Mouse (Mus musculus) megakaryocyte-erythroid progenitor cell, adult 5-6 weeks (primary cell): ENCODE results near the gene Cisd3. TPM values are rescaled to one million over a fixed set of nuclear protein-coding genes. Genes with fewer than 3 reads are reported as not detected.

Experiments used
- ATAC-seq: replicated peaks from 2 replicates; pipeline ENCODE4 v1.8.0; 2016; ENCODE audit warnings: mild to moderate bottlenecking, inconsistent platforms; ENCODE audit not compliant: severe bottlenecking, poor library complexity, low FRiP score, low TSS enrichment
- total RNA-seq, 2 experiments: library from RNA; stranded (forward) in 1 of 2; stranded (reverse) in 1 of 2; fragments of 200-1000, 215-1000 nt in 1 of 2; fragments of >200 nt in 1 of 2; fragmentation: Nextera tagmentation in 1 of 2; gene quantifications; 2 replicates each; pipeline ENCODE4 v1.2.3; 2014 to 2017

Cisd3 gene
- total RNA-seq, 2 experiments from 2014 or later, result 15.9 TPM; not detected in 1

- ATAC-seq, result no peak
Measured at GRCm38 (mm10) chr11:97662207-97662892, 23.3 kb upstream of the Cisd3 start.

DNA sequence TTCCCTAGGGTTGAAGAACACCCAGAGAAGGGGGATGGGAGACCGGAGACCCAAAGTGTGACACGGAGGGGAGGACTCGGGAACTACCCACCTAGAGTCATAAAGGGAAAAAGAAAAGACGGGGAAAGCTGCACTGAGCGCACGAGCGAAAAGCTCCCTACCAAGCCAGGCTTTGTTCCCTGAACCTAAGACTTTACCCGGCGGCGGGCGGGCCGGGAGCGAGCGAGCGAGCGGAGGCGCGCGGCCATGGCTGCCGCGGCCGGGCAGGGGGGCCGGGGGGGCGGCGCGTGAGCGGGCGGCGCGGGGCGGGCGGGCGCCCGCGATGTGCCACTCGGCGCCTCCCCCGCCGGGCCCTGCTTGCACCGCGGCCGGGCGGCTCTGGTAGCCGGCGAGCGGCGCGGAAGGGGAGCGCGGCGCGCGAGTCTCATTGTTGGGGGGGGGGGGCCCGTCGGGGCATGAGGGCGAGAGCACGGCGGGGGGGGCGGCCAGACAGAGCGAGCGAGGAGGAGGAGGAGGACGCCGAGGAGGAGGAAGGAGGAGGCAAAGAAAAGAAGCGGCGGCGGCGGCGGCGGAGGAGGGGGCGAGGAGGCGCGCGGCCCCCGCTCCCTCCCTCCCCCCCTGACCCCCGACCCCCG lies 22.6 kb upstream of the Cisd3 start, which contains the start of gene Mllt6:
Gene Mllt6, plus strand, starts transcription at position 522 of the 635 bp plus-strand sequence.
- no peak for ATAC-seq

GRCm38 (mm10) chr11:97663528-97664338 lies 21.9 kb upstream of the Cisd3 start:
- no peak for ATAC-seq

- no peak for ATAC-seq
Measured at GRCm38 (mm10) chr11:97664339-97664665, 21.3 kb upstream of the Cisd3 start.

GRCm38 (mm10) chr11:97664771-97665240 lies 20.8 kb upstream of the Cisd3 start:
- ATAC-seq, result no peak

DNA sequence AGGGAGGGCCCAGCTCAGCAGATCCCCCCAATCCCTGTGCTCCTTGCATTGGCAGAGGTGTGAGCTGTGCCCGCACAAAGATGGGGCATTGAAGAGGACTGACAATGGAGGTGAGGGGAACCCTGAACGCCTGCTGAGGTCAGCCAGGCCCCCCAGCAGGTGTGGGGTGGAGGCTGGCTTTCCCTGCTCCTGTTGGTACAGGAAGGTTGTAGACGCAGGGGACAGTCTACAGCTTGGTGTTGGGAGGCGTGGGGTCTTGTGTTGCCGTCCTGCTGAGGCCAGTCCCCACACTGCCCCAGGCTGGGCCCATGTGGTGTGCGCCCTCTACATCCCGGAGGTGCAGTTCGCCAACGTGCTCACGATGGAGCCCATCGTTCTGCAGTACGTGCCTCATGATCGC lies 20.2 kb upstream of the Cisd3 start:
- no peak for ATAC-seq

- no peak for ATAC-seq
Measured at GRCm38 (mm10) chr11:97666221-97666620, 19.4 kb upstream of the Cisd3 start.

GRCm38 (mm10) chr11:97666794-97667193 lies 18.8 kb upstream of the Cisd3 start:
- ATAC-seq, result no peak

GRCm38 (mm10) chr11:97668160-97668559 lies 17.5 kb upstream of the Cisd3 start:
- no peak for ATAC-seq

DNA sequence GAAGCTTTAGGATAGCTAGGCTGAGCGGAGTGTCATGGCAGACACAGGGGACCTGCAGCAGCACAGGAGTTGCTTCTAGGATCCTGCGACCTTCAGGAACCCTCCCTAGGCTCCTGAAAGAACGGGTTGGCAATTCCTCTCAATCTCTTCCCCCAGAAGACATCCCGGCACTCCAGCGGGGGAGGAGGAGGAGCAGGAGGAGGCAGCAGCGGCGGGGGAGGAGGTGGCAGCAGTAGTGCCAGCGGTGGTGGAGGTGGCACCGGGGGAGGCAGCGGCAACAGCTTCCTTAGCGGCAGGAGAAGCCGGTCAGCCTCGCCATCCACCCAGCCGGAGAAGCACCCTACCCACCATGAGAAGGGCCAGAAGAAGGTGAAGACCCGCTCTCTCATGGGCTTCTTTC lies 16.4 kb upstream of the Cisd3 start:
- ATAC-seq, result no peak

GRCm38 (mm10) chr11:97669829-97670228 lies 15.8 kb upstream of the Cisd3 start:
- ATAC-seq, result no peak

- no peak for ATAC-seq
Measured at GRCm38 (mm10) chr11:97670234-97671176, 15.1 kb upstream of the Cisd3 start.

DNA sequence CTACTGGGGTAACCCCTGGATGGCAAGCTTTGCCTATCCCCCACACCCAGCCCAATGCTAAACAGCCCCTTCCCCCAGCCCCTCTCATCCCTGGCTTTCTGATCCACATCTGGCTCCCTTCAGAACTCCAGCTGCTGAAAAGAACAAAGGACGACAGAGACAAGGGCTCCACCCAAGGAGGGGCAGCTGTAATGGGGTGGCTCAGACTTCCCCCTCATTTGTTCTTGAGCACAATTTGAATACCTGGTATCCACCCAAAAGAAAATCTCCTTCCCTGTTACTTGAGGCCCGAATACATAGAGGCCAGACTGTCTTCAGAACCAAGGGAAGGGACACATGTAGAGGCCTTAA lies 14.5 kb upstream of the Cisd3 start:
- ATAC-seq, result no peak

GRCm38 (mm10) chr11:97673148-97673547 lies 12.5 kb upstream of the Cisd3 start:
- ATAC-seq, result no peak

- ATAC-seq, result no peak
Measured at GRCm38 (mm10) chr11:97676050-97676754, 9.4 kb upstream of the Cisd3 start.

GRCm38 (mm10) chr11:97677381-97677780 lies 8.2 kb upstream of the Cisd3 start:
- no peak for ATAC-seq

- ATAC-seq, result no peak
Measured at GRCm38 (mm10) chr11:97677842-97678241, 7.8 kb upstream of the Cisd3 start.

DNA sequence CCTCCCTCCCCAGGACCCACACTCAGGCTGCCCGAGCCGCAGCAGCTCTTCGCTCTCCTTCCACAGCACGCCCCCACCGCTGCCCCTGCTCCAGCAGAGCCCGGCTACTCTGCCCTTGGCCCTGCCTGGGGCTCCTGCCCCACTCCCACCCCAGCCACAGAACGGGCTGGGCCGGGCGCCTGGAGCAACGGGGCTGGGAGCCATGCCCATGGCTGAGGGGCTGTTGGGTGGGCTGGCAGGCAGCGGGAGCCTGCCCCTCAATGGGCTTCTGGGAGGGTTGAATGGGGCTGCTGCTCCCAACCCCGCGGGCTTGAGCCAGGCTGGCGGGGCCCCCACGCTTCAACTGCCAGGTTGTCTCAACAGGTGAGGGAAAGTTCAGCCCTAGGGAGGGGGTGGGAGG lies 7.3 kb upstream of the Cisd3 start:
- ATAC-seq, result no peak

DNA sequence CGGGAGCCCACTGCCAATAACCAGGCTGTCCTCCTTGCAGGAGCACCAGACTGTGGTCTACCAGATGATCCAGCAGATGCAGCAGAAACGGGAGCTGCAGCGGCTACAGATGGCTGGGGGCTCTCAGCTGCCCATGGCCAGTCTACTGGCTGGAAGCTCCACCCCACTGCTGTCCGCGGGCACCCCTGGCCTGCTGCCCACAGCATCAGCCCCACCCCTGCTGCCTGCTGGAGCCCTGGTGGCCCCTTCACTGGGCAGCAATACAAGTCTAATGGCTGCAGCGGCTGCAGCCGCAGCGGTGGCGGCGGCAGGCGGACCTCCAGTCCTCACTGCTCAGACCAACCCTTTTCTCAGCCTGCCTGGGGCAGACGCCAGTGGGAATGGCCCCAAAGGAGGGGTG lies 5.2 kb upstream of the Cisd3 start:
- ATAC-seq, result no peak
